Mouse (Mus musculus) forebrain, embryonic 14.5 days (tissue): Measurements from ENCODE around the gene Gcsam. TPM values are rescaled to one million over a fixed set of nuclear protein-coding genes. Genes with fewer than 3 reads are reported as not detected.

Experiments used
- ATAC-seq: fragments of 200-750 bp; cut with Nextera tagmentation; 2 replicates; pipeline ENCODE4 v1.8.0; 2017; ENCODE audit warnings: mild to moderate bottlenecking, moderate library complexity
- DNase-seq: peaks from one replicate; pipeline ENCODE4 v3.0.0-alpha.2; 2015; ENCODE audit warnings: low spot score
- H3K27ac ChIP-seq: fragments of 300-500 bp; sonication (generic); 2 replicates; pipeline ENCODE4 v1.5.1; 2014; ENCODE audit warnings: low read depth, mild to moderate bottlenecking, control low read depth, low read length, moderate library complexity
- H3K27me3 ChIP-seq: fragments of 300-500 bp; sonication (generic); replicated peaks from 2 replicates; pipeline ENCODE4 v1.6.1; 2014; ENCODE audit warnings: low read length, control low read depth, mixed read lengths; ENCODE audit not compliant: control insufficient read depth, insufficient read depth
- H3K36me3 ChIP-seq: fragments of 300-500 bp; sonication (generic); 2 replicates; pipeline ENCODE4 v1.6.1; 2014; ENCODE audit warnings: low read length, control low read depth; ENCODE audit not compliant: control insufficient read depth, insufficient read depth
- H3K4me1 ChIP-seq: fragments of 300-500 bp; sonication (generic); 2 replicates; pipeline ENCODE4 v1.6.1; 2014; ENCODE audit warnings: antibody characterized with exemption, low read length, control low read depth; ENCODE audit not compliant: control insufficient read depth, insufficient read depth
- H3K4me2 ChIP-seq: fragments of 300-500 bp; sonication (generic); 2 replicates; pipeline ENCODE4 v1.6.1; 2014; ENCODE audit warnings: mild to moderate bottlenecking, control low read depth, low read length
- H3K4me3 ChIP-seq: fragments of 300-500 bp; sonication (generic); 2 replicates; pipeline ENCODE4 v1.5.1; 2014; ENCODE audit warnings: low read depth, low read length, control low read depth
- H3K9ac ChIP-seq: fragments of 300-500 bp; sonication (generic); 2 replicates; pipeline ENCODE4 v1.6.1; 2014; ENCODE audit warnings: mild to moderate bottlenecking, low read length, control low read depth, moderate library complexity
- H3K9me3 ChIP-seq: fragments of 300-500 bp; sonication (generic); replicated peaks from 2 replicates; pipeline ENCODE4 v1.6.1; 2016; ENCODE audit warnings: low read length, control low read depth, mixed read lengths; ENCODE audit not compliant: control insufficient read depth
- WGBS: fragments of 180-500 bp; shearing (Covaris S2); extraction: QIAGEN DNeasy Blood & Tissue Kit; methylation state at CpG from one replicate; pipeline ENCODE4 v1.1.7; 2014; 5-methylcytosine and 5-hydroxymethylcytosine counted together
- polyA plus RNA-seq: library from polyadenylated mRNA; unstranded; fragments of >200 nt; fragmentation: Nextera tagmentation; extraction: Ambion mirVana; gene quantifications from 2 replicates; pipeline ENCODE4 v1.2.1, GENCODE M21; 2014

The Gcsam gene
- polyA plus RNA-seq, 1 experiment from 2014 or later: not detected

DNA sequence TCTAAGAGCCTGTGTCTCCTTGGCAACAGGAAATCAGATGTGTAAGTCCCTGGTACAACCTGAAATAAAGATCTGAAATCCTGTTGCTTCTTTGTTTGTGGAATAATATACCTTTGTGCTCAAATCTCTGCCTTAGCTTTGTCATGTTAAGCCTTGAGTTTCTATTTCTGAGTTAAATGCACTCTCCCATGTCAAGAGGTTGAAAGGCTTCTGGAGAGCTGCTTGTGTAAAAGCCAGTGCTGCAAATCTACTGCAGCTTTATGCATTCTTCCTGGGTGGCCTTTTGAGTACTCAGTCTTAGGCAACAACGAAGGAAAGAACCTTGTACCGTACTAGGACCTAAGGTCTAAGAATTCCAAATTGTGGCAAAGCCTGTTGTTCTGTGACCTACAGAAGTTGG is 3.1 kb downstream of the Gcsam start:
- H3K4me1 ChIP-seq: no peaks in the 10 kb centered on the region
- no peaks in the 10 kb centered on the region for H3K27me3 ChIP-seq
- no peaks in the 10 kb centered on the region for H3K9me3 ChIP-seq
- DNase-seq (no peak), ATAC-seq (no peak)
- H3K36me3 ChIP-seq: no peaks in the 10 kb centered on the region
- no peak overlapping the region for H3K4me2 ChIP-seq
- WGBS: 44% methylated on average over 2 of the region's 2 CpGs
- H3K4me3 ChIP-seq: no peak overlapping the region
- H3K9ac ChIP-seq: no peak overlapping the region
- H3K27ac ChIP-seq: no peak overlapping the region

DNA sequence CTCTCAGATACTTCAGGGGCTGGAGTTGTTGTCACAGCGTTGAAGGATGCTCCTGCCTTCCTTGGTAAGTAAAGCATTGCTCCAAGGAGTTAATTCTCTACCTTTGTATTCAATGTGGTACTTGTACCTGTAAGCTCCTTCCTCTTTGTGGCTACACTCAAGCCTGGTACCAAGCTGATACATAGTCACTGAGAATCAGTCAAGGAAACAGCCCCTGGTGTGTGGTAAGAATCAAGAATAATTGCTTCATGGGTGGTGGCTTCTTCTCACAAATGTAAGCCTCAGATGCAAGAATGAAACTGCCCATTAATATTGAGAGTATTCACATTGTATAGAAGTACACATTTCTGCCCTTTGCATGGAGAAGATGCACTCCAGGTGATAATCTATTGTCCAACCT is 5.8 kb downstream of the Gcsam start:
- ATAC-seq: no peak
- Histone ChIP-seq H3K27me3 (no peaks in the 10 kb centered on the region), H3K4me3 (no peak overlapping the region), H3K4me1 (no peaks in the 10 kb centered on the region), H3K9ac (no peak overlapping the region), H3K9me3 (no peaks in the 10 kb centered on the region), H3K36me3 (no peaks in the 10 kb centered on the region), H3K27ac (no peak overlapping the region), H3K4me2 (no peak overlapping the region)
- WGBS: 90% methylated on average over 1 of the region's 1 CpGs
- DNase-seq: no peak

DNA sequence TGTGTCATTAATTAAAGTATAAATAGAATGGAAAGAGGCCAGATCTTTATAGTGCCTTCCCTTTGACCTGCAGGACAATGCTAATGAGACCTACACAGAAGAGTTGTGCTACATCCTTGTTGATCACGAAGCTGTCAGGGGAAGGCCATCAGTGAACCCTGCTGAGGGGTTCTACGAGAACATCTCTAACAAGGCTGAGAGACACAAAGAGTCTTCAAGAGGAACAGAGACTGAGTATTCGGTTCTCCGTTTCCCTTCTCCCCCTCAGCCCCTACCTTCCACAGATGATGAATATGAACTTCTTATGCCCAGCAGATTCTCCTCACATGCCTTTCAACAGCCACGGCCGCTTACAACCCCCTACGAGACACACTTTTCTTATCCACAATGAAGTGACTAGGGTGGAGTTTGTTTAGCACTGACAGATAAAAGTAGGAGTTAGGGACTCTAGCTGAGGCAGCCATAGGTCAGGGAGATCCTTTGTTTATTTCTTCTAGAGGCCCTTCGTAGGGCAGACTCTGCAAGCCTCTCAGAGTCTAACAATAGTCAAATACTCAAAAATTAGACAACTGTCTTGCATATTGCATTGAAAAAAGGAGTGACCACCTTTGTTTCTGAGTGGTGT is 9.7 kb downstream of the Gcsam start:
- no peak for ATAC-seq
- no peak overlapping the region for H3K4me2 ChIP-seq
- H3K36me3 ChIP-seq: no peaks in the 10 kb centered on the region
- 83% methylated on average over 8 of the region's 8 CpGs for WGBS
- H3K27me3 ChIP-seq: no peaks in the 10 kb centered on the region
- no peak overlapping the region for H3K4me3 ChIP-seq
- no peaks in the 10 kb centered on the region for H3K9me3 ChIP-seq
- H3K27ac ChIP-seq: no peak overlapping the region
- H3K4me1 ChIP-seq: no peaks in the 10 kb centered on the region
- DNase-seq: no peak
- H3K9ac ChIP-seq: no peak overlapping the region

DNA sequence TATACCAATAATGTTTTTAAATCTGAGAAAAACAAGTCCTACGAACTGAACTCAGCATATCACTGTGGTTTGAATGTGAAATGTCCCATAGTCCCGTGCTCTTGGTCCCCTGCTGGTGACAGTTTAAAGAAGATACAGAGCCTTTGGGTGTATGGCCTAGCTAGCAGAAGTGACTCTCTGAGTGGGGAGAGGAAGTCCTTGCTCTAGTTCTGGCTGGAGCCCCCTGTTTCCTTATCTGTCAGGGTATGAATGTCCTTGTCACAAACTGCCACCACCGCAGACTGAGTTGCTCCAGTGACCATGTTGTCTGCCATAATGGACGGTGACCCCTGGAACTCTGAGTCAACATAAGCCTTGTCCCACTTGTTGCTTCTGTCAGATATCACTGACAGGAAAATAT is 13.1 kb downstream of the Gcsam start:
- Histone ChIP-seq H3K9ac (no peak overlapping the region), H3K4me1 (no peaks in the 10 kb centered on the region), H3K4me2 (no peak overlapping the region), H3K4me3 (no peak overlapping the region), H3K27me3 (no peaks in the 10 kb centered on the region), H3K36me3 (no peaks in the 10 kb centered on the region), H3K27ac (no peak overlapping the region), H3K9me3 (no peaks in the 10 kb centered on the region)
- DNase-seq: no peak
- 79% methylated on average over 4 of the region's 4 CpGs for WGBS
- ATAC-seq: no peak

DNA sequence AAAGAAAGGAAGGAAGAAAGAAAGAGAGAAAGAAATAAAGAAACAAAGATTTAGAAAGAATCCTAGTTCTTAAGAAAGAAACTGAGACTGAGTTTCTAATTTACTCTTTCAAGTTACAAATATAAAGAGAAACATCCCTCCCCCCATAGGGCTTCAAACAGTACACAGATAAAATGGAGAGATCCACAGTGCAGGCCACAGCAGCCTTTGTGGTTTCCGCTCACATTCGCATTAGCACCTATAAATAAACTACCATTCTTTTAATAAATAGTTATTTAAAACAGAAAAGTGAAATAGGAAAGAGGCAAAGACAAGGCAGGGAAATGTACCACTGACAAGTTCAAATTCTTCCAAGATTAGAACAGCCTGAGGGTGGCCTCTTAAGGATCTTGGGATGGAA is 14.6 kb downstream of the Gcsam start:
- Histone ChIP-seq H3K36me3 (no peaks in the 10 kb centered on the region), H3K4me1 (no peaks in the 10 kb centered on the region), H3K4me3 (no peak overlapping the region), H3K27ac (no peak overlapping the region), H3K9ac (no peak overlapping the region), H3K27me3 (no peaks in the 10 kb centered on the region), H3K4me2 (no peak overlapping the region), H3K9me3 (no peaks in the 10 kb centered on the region)
- DNase-seq: no peak
- no peak for ATAC-seq
- WGBS: 93% methylated on average over 2 of the region's 2 CpGs

DNA sequence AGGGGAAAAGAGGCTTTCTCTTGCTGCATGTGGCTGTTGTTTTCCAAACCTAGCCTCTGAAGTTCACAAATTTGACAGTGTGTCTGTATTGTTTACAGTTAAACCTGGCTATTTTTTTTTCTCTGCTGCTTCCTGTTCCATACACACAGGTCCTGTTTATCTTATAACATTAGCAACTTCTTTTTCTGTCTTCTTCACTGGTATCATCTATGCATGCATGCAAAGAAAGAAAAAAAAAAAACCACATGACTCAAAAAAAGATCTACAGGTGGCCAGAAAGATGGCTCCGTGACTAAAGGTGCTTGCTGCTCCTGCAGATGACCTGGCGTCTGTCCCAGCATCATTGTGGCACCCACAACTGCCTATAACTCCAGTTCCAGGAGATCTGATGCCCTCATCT is 15.2 kb downstream of the Gcsam start:
- no peak for ATAC-seq

DNA sequence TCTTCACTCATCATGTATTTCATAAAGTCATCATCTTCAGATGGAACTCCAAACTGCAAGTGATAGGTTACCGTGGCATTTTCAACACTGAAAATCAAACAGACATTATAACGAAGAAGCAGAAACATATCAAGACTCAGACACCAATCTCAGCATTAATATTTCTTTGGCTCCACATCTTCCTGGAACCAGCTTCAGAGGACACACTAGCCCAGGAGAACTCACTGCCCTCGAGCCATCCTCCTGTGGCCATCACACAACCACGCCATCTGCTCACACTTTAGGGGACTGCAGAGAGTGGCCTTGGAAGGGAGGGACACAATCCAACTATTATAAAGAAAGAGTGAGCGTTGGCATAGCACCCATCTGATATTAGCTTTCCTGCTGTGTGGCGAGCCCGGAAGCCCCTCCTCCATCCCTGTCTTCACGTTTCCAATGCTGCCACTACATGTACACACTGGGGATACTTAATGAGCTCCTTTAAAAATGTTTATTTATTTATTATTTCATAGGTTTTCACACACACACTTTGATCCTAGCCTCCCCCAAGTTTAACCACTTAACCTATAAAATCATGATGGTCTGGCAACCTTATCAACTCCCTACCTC is 19.4 kb downstream of the Gcsam start:
- Histone ChIP-seq H3K4me3 (no peak overlapping the region), H3K9me3 (no peaks in the 10 kb centered on the region), H3K27me3 (no peaks in the 10 kb centered on the region), H3K4me1 (no peaks in the 10 kb centered on the region), H3K9ac (no peak overlapping the region), H3K27ac (no peak overlapping the region), H3K36me3 (no peaks in the 10 kb centered on the region), H3K4me2 (no peak overlapping the region)
- WGBS: 81% methylated on average over 8 of the region's 8 CpGs
- DNase-seq: no peak
- ATAC-seq: peak; percentile 34; the same call in 1 of the 2 replicates

More for the DNA sequence above, 15.2 kb downstream of the Gcsam start:
- Histone ChIP-seq H3K9ac (no peak overlapping the region), H3K36me3 (no peaks in the 10 kb centered on the region), H3K4me3 (no peak overlapping the region), H3K27me3 (no peaks in the 10 kb centered on the region), H3K9me3 (no peaks in the 10 kb centered on the region), H3K4me2 (no peak overlapping the region), H3K27ac (no peak overlapping the region), H3K4me1 (no peaks in the 10 kb centered on the region)
- no peak for DNase-seq
- whole genome bisulfite sequencing: 88% methylated on average over 2 of the region's 2 CpGs

DNA sequence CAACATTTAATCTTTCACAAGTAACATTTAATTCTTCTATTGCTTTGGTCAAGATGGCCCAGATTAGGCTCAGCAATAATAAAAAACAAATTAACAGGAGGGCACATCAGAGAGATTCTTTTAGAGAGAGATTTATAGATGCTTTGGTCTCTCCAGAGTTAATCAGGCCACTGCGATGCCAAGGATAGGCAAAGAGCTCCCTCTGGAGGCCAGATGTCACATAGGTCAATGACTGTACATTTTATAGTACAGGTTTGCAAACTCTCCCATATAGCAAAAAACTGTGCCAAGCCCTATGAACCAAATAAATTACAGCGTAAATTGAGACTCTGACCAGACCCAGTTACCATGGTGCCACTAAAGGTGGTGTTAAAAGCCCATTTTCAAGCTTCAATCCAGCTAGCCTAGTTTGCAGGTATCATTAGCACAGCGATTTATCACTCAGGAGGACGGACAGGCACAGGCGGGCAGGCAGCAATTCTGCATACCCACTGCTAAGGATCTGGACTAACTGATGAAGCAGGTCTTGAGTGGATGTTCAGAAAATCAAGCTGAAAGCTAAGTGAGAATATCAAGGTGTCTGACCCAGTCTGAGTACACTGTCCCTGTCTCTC is 20.3 kb downstream of the Gcsam start:
- no peak overlapping the region for H3K27ac ChIP-seq
- H3K4me2 ChIP-seq: no peak overlapping the region
- no peaks in the 10 kb centered on the region for H3K36me3 ChIP-seq
- DNase-seq (peak; percentile 87), ATAC-seq (peak; percentile 87)
- WGBS: 60% methylated on average over 5 of the region's 5 CpGs
- no peak overlapping the region for H3K4me3 ChIP-seq
- H3K27me3 ChIP-seq: no peaks in the 10 kb centered on the region
- no peaks in the 10 kb centered on the region for H3K9me3 ChIP-seq
- H3K4me1 ChIP-seq: no peaks in the 10 kb centered on the region
- no peak overlapping the region for H3K9ac ChIP-seq

DNA sequence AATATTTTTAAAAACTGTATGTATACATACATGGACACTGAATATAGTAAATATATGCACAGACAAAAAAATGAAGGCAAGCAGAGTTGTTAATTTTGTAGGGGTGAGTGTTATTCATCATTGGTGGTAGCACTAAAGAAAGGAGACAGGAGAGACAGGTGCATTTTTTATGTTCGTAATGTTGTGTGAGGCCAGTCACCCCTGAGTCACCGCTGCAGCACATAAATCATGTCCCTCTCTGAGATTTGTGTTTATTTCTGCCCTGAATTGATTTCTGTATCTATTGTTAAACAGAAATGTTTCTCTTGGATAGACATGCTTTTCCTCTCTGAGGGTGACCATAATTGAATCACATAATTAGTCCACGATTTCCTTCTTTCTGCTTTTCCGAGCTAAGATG is 22.2 kb downstream of the Gcsam start:
- WGBS: 89% methylated on average over 4 of the region's 4 CpGs
- Histone ChIP-seq H3K36me3 (no peaks in the 10 kb centered on the region), H3K4me1 (no peaks in the 10 kb centered on the region), H3K9ac (no peak overlapping the region), H3K4me3 (no peak overlapping the region), H3K9me3 (no peaks in the 10 kb centered on the region), H3K27me3 (no peaks in the 10 kb centered on the region), H3K27ac (no peak overlapping the region), H3K4me2 (no peak overlapping the region)
- DNase-seq (no peak), ATAC-seq (no peak)
